Mouse (Mus musculus) stomach, postnatal 0 days (tissue): ENCODE data around the gene Mapk8ip3.

Experiments used
- CTCF ChIP-seq: IDR thresholded peaks from 2 replicates; pipeline ENCODE4 v1.5.1; 2016; ENCODE audit warnings: antibody characterized with exemption, low read depth, mild to moderate bottlenecking, moderate library complexity
- EP300 ChIP-seq: optimal IDR thresholded peaks from 2 replicates; pipeline ENCODE3; 2016; ENCODE audit warnings: antibody characterized with exemption

DNA sequence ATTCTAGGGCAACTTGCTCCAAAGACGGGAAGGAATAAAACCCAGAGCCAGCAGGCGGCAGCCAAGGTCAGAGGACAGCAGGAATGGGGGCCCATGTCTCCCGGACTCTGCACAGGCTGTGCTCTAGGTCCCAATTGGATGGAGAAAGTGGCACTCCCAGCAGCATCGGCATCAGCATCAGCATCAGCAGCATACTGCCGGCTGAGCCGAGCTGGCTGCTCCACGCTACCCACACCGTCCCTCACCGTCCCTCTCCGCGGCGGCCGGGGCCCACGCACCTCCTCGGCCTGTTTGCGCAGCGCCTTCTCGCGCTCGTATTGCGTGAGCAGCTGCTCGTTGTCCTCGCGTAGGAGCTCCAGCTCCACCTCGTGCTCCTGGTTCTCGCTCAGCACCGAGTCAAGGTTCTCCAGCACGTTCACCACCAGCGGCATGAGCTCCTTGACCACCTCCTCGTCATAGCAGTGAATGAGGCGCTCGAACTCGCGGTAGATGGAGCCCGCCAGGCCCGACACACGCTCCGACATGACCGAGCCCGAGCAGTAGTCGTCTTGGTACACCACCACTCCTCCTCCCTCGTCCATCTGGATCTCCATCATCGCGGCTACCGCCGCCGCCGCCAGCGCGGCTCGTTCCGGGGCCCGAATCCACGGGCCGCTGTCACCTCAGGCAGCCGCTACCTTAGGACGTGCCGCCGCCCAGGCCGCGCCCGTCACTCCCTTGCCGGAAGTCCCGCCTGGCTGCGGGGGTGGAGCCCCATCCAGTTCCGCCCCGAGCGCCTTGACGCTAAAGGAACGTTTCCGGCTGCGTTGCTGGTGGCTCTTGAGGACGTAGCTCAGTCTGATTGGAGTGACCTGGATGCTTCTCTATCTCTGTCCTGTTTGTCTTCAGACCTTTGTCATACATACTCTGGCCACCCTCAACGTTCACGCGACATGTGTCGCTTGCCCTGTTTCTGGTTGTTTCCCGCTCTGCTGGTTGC is at the start of gene Mapk8ip3:
- TF ChIP-seq CTCF, result peak; percentile 57
- TF ChIP-seq EP300, result no peak
